Mouse (Mus musculus) small intestine, adult 2 months (tissue): ENCODE measurements at regions not wholly inside any gene's neighbourhood (a gene's known extent, or its start where the extent isn't known, plus 50 kb on each side); places are given as distances from the start of the nearest gene placed in this dataset.

Source experiments
- H3K27ac ChIP-seq: fragments of 200-500 bp; 2 replicates; pipeline ENCODE4 v1.5.1; 2012; ENCODE audit warnings: low read depth, low read length, control low read depth, inconsistent platforms; ENCODE audit not compliant: insufficient read depth
- H3K27me3 ChIP-seq: fragments of 200-500 bp; 2 replicates; pipeline ENCODE4 v1.6.1; 2012; ENCODE audit warnings: mild to moderate bottlenecking, moderate library complexity, low read length, inconsistent platforms; ENCODE audit not compliant: control insufficient read depth, insufficient read depth
- H3K36me3 ChIP-seq: fragments of 200-500 bp; 2 replicates; pipeline ENCODE4 v1.6.1; 2012; ENCODE audit warnings: mild to moderate bottlenecking, low read length, control low read depth, inconsistent platforms; ENCODE audit not compliant: control insufficient read depth, insufficient read depth
- H3K4me1 ChIP-seq: fragments of 200-500 bp; 2 replicates; pipeline ENCODE4 v1.6.1; 2012; ENCODE audit warnings: low read length, inconsistent platforms, mixed read lengths; ENCODE audit not compliant: control insufficient read depth, insufficient read depth, insufficient read length
- H3K4me3 ChIP-seq: fragments of 200-500 bp; 2 replicates; pipeline ENCODE4 v1.5.1; 2012; ENCODE audit warnings: low read depth, mild to moderate bottlenecking, control low read depth, inconsistent platforms, low read length, moderate library complexity
- CTCF ChIP-seq: fragments of 200-500 bp; IDR thresholded peaks from 2 replicates; pipeline ENCODE4 v1.5.1; 2012; ENCODE audit warnings: low read depth, mild to moderate bottlenecking, control low read depth, inconsistent platforms, low read length, moderate library complexity, mixed read lengths; ENCODE audit not compliant: insufficient replicate concordance, insufficient read length; ENCODE audit errors: extremely low read depth
- POLR2A ChIP-seq: fragments of 200-500 bp; IDR thresholded peaks from 2 replicates; pipeline ENCODE4 v1.6.1; 2012; ENCODE audit warnings: low read depth, mild to moderate bottlenecking, control low read depth, inconsistent platforms, low read length, moderate library complexity

GRCm38 (mm10) chr2:148493281-148493680 is 49.9 kb upstream of the Cd93 start:
- Histone ChIP-seq H3K36me3 (no peaks in the 10 kb centered on the region), H3K4me1 (no peaks in the 10 kb centered on the region; the same call in 1 of the 2 replicates), H3K27ac (no peak overlapping the region), H3K27me3 (no peaks in the 10 kb centered on the region), H3K4me3 (no peak overlapping the region)
- no peak for TF ChIP-seq CTCF
- no peak for TF ChIP-seq POLR2A
